Mouse (Mus musculus) cerebellum, adult (tissue): ENCODE results near the gene Tekt5.

ENCODE experiments used
- ATAC-seq: cut with Nextera tagmentation; 2 replicates; pipeline ENCODE4 v1.9.2; 2017; ENCODE audit warnings: mild to moderate bottlenecking, moderate library complexity, mixed read lengths; ENCODE audit not compliant: insufficient number of reproducible peaks, low FRiP score, low TSS enrichment

The Tekt5 gene

DNA sequence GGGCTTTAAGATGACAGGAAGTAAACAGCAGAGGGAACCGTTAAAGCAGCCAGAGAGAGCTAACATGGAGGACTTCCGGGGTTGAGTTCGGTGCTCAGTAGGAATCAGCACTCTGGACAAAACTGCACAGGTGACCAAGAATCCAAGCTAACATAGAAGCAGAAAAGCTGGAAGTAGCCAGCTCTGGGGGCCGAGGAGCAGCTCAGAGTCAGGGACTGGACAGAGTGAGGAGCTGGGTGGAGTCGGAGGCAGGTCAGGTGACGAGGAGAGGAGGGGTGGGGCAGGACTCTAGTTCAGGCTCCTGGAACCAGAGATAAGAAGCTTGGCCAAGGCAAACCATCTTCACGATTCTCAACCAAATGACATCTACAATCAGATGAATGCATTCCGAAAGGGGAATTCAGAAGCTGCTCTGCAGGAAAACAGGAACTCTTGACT lies 11.2 kb downstream of the Tekt5 start:
- ATAC-seq = no peak

DNA sequence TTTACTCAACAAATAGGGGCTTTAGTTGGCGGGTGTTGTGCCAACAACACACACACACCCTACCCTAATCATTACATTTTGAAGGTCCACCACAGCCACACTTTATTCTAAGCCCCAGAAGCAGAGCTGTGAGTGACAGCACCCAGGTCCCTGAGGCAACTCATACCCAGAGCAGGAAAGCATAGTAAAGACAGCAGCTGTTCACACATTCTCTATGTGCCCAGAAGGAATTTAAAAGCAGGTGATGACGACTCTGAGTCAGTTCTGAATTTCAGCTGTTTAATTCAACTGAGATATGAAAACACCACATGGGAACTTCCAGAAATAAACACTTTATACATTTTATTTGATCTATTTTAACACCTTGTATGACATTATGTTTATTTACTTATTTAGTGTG lies 15.8 kb downstream of the Tekt5 start:
- ATAC-seq = no peak

DNA sequence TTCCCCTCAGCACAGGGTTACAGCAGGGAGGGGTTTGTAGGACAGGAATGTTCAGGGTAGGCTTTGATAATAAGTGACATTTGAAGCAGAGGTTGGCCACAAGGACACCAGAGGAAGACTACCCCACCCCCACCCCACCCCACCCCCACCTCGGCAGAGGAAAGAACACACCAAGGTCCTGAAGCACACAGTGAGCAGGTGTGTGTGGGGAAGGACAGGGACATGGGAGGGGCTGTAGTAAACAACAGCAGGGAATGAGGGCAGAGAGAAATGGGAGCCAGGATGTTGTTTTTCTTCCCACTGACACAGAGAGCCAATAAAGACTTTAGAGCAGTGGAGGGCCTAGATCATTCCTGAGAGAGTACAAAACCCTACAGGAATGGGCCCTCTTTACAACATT lies 18.0 kb downstream of the Tekt5 start:
- ATAC-seq = no peak

DNA sequence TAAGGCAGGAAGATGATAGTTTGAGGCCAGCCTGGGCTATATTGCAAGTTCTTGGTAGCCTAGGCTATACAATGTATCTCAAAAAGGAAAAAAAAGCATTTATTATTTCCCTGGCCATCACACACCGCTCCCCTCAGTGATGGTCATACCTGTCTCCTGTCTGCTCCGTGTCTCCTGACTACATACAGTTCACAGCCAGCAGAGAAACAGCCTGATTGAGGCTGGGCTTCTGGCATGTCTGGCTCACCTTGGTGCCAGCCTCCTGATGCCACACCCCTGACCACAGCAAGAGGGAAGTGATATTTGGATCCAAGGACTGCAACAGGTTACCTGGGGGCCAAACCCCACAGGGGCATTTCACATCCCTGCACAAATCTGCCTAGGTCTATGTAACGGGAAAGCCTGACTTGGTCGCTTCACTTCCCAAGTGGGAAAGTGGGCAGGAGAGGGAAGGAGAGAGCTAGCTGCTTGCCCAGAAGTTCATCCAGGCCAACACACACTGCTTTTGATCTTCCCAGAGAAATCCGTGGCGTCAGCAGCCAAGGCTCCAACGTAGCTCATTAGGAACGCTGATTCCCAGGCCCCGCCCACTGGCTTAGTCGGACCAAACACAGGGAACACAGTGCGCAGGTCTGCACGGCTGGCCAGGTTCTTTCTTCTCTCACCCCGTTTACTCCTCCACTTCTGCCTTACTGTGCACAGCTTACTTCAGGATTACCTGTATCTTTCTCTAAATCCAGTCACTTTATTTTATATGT lies 20.9 kb downstream of the Tekt5 start:
- no peak for ATAC-seq

DNA sequence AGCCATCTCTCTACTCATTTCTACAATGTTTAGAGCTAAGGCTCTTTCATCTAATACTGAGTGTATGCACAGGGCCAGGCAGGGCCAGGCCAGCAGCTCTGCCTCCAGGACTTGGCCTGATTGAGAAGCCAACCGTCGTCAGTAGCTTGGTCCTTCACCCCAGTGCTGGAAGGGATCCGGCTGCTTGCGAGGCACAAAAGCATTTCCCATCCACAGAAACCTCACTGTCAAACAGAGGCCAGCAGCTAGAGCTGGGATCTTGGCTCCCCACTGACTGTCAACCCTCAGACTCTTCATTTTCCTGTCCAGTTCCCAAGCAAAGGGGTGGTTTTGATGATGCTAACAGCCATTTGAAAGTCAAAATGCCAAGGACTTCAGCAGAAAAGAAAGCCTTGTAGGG lies 22.9 kb downstream of the Tekt5 start:
- no peak for ATAC-seq

DNA sequence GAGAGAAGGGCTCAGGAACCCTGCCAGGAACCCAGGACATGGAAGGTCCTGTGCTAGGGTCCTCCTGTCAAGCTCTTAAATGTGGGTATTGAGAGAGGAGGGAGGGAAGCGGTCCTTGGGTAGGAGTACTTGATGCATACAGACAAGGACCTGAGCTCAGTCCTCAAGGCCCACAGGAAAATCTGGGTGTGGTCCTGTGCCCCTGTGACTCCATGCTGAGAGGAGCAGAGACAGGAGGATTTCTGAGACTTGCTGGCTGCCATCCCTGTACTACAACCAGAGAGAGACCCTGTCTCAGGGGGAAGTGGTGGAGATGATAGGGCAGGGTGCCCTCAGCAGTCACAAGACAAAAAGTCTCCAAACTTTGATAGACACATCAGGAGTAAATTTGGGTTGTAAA lies 25.3 kb downstream of the Tekt5 start:
- ATAC-seq = no peak

DNA sequence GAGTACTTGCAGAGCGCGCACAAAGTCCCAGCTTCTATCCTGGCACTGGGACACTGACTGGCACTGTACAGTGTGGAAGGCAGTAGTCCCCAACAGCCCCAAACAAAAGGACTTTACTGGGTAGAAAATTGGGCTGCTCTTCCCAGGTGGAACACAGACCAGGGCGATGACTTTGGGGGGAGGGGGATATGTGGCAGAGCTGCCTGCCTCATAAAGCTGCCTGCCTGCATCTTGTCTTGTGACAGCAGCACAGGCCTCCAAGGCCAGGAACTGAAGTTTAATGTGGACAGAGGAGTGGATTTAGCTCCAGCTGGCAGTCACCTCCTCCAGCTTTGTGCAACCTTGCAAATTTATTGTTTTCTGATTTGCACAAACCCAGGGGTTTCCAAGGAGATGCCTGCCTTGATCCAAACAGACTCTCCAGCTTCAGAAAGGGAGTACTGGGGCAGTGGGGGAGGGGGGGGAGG lies 25.8 kb downstream of the Tekt5 start:
- ATAC-seq = no peak

DNA sequence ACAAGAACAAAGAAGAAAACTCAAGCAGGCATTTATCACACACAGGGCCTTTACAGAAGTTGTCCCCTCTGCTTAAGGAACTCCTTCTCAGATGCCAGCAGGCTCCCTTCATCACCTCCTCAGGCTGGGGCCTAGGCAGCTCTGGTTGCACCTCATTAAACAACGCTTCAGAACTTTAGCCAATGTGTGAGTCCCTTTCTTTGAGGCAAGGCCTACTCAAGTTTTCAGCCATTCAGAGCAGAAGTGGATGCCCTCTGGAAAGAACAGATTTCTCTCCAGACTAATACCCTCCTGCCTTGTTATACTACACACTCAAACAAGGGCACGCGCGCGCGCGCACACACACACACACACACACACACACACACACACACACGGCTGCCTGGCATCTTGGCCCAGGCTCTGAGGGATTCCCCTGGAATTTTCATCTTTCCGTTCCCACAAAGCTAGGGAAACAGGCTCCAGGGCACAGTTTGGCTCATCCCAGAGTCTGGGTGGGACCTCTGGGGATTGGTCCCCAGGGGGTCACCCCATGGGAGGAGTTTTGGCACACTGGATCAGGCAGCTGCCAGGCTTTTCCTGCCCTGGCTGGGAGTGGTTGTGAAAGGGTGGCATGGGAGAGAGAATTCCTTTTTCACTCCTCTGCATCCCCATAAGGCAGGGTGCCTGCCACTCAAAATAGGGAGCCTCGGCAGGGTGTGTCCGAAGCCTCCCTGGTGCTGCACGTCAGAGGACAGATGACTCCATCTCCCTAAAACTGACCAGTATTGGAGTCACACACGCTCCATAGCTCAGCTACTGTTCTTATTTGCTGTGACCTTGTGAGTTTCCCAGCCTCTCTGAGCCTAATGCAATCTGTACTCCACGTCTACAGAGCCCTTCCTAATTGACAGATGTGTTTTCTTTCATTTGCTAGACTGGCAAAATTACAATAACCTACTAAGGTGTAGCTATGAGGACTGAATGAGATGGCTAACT lies 28.8 kb downstream of the Tekt5 start:
- ATAC-seq = no peak

DNA sequence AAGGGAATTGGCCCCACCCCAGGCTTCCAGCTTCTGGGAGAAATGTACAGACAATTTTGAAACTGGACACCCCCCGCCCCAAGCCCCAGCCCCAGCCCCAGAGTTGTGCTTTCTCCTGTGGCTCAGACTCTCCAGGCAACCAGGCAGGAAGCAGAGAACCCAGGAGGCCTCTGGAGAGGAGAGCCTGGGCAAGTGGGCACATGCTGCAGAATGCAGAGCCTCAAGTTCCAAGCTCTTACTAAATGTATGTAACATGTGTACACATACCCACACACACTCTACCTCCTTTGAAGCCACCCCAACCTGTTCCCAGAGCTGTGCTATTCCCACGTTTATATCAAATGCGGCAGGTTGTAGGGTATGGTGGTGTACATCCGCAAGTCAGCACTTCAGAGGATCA lies 29.5 kb downstream of the Tekt5 start:
- no peak for ATAC-seq

DNA sequence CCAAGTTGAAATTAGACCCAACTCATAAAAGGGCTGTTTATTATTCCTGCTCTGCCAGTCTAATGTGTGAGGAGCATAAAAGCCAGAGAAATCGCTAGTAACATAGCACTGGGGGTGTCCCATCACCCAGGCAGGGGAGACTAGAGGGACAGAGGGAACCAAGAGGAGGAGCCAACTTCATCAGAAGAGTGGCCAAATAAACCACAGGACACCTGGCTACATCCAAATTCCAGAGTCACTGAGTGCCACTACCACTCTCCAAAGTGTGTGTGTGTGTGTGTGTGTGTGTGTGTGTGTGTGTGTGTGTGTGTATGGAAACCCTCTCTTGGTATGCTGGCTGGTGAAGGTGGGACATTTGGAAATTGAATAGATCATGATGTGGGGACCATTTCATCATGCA lies 32.2 kb downstream of the Tekt5 start:
- ATAC-seq = no peak

DNA sequence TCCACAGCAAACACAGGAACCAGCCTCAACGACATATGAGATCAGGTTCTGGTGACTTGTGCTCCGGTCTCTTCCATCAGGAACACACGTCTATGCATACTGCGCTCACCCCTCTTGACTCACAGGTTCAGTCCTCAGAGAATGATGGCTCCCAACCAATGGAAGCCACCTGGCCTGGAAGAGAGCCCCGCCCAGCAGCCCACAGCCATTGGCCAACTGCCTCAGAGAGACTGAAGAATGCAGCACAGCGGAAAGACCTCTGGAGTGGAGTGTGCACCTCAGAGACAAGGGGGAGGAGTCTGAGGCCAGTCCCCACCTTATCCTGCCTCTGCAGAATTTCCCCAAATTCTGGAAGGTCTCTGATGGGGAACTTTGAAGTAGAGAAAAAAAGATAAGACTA lies 36.0 kb downstream of the Tekt5 start:
- no peak for ATAC-seq

DNA sequence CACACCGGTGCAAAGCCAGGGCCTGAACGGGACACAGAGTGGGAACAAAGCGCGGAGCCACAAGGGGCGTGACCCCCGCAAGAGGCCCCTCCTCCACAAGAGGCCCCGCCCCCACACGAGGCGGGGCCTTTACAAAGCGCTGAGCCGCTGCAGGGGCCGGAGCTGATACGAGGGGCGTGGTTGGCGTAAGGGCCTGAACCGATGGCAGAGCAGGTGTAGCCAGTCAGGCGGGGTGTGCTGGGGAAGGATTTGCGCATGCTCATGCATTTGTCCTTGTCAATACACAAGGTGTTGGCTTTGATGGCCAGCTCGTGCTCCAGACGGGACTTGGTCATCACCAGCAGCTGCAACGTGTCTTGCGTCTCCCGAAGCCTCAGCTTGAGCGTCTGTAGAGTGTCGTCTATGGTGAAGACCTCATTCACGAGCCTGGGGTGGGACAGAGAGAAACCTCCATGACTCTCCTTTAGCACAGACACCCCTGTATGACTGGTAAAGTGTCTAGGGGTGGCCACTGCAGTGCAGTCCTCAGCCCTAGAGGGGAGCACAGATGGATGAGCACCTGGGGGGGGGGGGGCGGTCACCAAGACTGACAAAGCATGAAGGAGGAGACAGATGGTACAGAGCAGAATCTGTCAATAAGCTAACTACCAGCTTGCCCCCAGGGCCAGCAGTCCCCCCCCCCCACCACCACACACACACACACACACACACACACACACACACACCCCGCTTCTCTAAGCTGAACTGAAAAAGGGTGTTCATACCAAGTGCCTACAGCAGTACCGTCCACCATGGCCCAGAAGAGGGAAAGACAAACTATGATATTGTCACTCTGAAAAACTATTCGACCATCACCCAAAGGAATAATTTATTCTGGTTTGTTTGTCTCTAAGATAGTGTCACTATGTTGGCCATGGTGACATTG lies 37.0 kb downstream of the Tekt5 start:
- ATAC-seq = no peak

DNA sequence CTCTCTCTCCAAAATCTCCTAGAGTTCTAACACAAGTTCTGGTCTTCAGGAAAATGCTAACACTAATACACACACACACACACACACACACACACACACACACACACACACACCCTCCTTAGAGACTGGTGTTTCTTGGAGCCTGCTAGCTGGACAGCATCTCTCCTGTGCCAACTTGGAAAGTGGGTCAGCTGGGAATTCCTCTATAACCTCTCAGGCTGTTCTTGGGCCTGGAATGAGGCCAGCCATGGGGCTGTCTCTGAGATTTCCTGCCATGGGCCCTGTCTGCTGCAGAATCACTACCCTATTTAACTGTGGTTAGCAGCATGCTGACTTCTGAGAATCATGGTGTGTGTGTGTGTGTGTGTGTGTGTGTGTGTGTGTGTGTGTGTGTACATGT lies 40.3 kb downstream of the Tekt5 start:
- 0 out of 2 replicates have a peak, but pooled peaks have one; percentile 49 for ATAC-seq

DNA sequence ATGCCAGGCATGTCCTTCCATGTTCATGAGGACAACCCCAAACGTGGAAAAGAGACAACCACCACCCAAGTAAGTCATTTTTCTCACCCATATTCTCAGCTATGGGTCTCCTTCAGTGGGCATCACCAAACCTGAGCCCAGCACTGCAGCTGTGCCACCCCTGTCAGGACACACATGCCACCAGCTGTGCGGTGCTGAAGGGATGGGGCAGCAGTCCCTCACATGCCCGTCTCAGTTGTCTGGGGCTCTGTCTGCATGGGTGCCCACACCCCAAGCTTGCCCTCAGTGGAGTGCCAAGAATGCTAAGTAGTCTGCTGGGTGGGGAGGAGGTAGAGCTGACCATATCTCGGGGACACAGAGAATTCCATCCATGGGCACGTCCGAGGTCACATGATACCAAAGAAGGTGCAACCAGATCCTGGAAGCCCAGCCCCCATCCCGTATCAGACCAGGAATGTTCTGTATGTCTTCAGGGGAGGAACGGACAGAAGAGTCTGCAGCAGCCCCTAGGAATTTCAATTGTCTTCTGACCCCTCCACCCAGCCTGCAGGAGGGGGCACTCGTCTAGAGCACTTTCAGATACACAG lies 44.1 kb downstream of the Tekt5 start:
- no peak for ATAC-seq

DNA sequence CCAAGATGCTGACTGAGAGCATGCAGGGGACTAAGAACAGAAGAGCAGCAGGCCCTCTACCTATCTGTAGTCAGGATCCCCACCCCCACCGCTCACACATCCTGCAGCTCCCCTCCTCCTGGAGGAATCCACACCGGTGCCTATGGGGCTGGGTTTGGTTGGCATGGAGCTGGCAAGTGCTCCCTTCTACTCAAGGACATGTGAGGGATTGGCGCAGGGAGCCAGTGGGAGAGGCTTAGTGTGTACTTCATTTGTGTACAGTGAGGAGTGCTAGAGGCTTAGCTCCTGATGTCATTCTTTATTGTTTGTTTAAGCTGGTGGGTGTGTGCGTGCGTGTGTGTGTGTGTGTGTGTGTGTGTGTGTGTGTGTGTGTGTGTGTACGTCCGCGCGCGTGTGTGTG lies 45.4 kb downstream of the Tekt5 start:
- no peak for ATAC-seq

DNA sequence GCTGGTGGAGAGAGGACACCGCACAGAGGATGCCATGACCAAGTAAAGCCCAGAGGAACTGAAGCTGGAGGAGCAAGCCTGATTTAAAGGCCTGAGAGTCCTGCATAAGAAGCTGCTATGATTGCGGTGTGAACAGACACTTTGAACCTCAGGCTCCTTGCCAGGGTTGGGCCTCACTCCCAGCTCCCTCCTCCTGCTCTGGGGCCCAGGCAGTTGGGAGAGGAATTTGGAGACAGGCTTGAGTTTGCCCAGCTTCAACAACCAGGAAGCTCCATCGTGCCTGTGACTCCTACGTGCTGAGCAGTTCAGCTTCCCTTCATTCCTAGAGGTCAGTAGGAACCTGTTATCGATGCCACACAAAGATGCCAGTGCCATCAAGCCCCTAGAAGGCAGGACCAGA lies 45.9 kb downstream of the Tekt5 start:
- ATAC-seq = no peak

DNA sequence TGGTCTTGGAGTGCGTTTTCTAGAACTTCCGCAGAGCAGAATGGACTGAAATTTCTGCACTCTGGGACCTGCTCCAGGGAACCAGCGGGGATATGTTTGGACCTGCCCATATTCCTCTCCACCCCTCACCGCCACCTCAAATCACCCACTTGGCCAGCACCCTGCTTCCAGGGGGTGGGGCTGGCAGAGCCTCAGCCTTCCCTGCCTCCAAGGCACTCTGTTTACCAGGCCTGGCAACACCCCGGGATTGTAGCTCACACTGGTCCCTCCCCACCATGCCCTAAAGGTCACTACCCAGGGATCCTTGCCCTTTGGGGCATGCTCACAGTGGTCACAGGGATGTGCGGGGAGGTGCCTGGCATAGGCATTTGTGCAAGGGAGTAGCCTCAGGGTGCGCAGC lies 47.7 kb downstream of the Tekt5 start:
- ATAC-seq = no peak

DNA sequence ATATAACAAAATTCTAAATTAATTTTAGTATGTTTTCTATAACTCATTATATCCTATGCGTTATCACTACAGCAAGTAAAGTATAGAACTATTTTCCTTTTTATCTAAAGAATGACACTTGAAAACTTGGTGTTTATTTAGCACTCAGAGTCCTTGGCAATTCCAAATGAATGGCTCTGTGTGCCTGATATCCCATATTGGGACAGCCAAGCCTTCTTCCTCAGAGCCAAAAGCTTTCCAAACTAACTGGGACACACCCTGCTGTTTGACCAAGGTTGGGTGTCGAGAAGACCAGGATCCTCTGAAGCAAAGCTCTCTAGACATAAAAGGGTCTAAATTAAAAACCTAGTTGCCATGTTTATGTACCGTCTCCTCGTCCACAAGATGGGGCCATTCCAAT lies 54.2 kb downstream of the Tekt5 start:
- ATAC-seq = no peak

DNA sequence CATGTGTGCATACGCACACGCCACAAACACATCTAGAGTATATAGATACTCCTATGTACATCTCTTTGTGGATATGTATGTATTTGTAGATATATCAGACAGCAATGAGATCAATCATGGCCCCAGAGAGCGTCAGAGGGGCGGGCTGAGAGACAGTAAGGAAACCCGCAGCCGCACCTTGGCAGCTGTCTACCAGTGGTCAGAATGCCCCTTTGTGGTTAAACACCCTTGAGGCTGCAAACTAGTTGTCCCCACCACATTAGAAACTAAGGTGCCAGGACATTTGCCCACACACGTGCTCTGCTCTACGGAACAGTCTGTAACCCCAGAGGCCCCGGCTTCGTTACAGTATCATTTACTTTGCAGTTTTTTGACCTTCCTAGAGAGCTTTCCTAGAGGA lies 55.4 kb downstream of the Tekt5 start:
- no peak for ATAC-seq

DNA sequence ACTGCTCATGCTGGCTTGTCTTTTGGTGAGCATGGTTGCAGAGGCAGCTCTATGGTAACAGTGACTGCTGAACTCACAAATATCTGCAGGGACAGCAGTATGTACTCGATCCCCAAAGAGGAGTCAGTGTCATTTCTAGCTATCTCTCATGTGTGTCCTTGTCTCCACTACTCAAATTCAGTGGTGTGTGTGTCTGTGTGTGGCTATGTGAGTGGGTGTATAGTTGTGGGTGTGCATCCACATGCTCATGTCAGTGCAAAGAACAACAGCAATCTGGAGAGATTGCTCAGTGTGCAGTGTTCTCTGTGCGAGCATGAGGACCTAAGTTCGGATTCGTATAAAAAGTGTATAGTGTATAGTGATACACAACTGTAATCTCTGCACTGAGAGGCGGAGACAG lies 56.7 kb downstream of the Tekt5 start:
- ATAC-seq = no peak
